Mouse (Mus musculus) hindbrain, embryonic 16.5 days (tissue): ENCODE measurements around the gene Nnat. TPM values are rescaled to one million over a fixed set of nuclear protein-coding genes. Genes with fewer than 3 reads are reported as not detected.
A peak's percentile ranks its signal among the peaks of the same experiment; 100 is the strongest.

Experiments
- ATAC-seq: fragments of 200-750 bp; cut with Nextera tagmentation; 2 replicates; pipeline ENCODE4 v1.8.0; 2017; ENCODE audit warnings: moderate TSS enrichment, moderate library complexity
- H3K27ac ChIP-seq: fragments of 300-500 bp; sonication (generic); 2 replicates; pipeline ENCODE4 v1.5.1; 2014; ENCODE audit warnings: low read depth, mild to moderate bottlenecking, control low read depth, low read length, moderate library complexity
- H3K27me3 ChIP-seq: fragments of 300-500 bp; sonication (generic); replicated peaks from 2 replicates; pipeline ENCODE4 v1.6.1; 2014; ENCODE audit warnings: low read length; ENCODE audit not compliant: control insufficient read depth, insufficient read depth
- H3K36me3 ChIP-seq: fragments of 300-500 bp; sonication (generic); 2 replicates; pipeline ENCODE4 v1.6.1; 2014; ENCODE audit warnings: mild to moderate bottlenecking, low read length, moderate library complexity, mixed read lengths; ENCODE audit not compliant: control insufficient read depth, insufficient read depth
- H3K4me1 ChIP-seq: fragments of 300-500 bp; sonication (generic); 2 replicates; pipeline ENCODE4 v1.6.1; 2014; ENCODE audit warnings: low read depth, low read length; ENCODE audit not compliant: control insufficient read depth, insufficient read depth
- H3K4me2 ChIP-seq: fragments of 300-500 bp; sonication (generic); 2 replicates; pipeline ENCODE4 v1.6.1; 2014; ENCODE audit warnings: mild to moderate bottlenecking, low read length, control low read depth, moderate library complexity
- H3K4me3 ChIP-seq: fragments of 300-500 bp; sonication (generic); 2 replicates; pipeline ENCODE4 v1.5.1; 2014; ENCODE audit warnings: mild to moderate bottlenecking, low read length, control low read depth, moderate library complexity
- H3K9ac ChIP-seq: fragments of 300-500 bp; sonication (generic); 2 replicates; pipeline ENCODE4 v1.6.1; 2014; ENCODE audit warnings: low read depth, mild to moderate bottlenecking, control low read depth, low read length, moderate library complexity
- H3K9me3 ChIP-seq: fragments of 300-500 bp; sonication (generic); 2 replicates; pipeline ENCODE4 v1.6.1; 2014; ENCODE audit warnings: mild to moderate bottlenecking, low read length, moderate library complexity; ENCODE audit not compliant: control insufficient read depth
- WGBS: fragments of 180-500 bp; shearing (Covaris S2); extraction: QIAGEN DNeasy Blood & Tissue Kit; methylation state at CpG from one replicate; pipeline ENCODE4 v1.1.7; 2014; 5-methylcytosine and 5-hydroxymethylcytosine counted together
- polyA plus RNA-seq: library from polyadenylated mRNA; unstranded; fragments of >200 nt; fragmentation: Nextera tagmentation; extraction: Ambion mirVana; gene quantifications from 2 replicates; pipeline ENCODE4 v1.2.1, GENCODE M21; 2015

The Nnat gene
- polyA plus RNA-seq, result 6,388 and 6,390 TPM in 2 replicates

DNA sequence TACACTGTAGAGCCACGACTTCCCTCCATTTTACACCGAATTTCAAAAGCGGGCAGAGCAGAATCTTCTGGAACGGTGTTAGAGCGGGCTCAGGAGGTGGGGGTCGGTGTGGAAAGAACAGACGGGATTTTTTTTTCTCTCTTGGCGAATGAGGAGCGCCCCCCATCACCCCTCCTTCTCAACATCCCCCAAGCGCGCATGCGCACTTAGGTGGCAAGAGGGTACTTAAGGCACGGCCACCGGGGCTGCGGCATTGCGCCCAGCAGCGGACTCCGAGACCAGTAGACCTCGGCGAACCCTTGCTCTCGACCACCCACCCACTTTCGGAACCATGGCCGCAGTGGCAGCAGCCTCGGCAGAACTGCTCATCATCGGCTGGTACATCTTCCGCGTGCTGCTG lies at the start of gene Nnat:
Gene Nnat (plus strand): TSS at position 221 of the 400 bp plus-strand sequence.
- 47% methylated on average over 27 of the region's 27 CpGs for WGBS
- H3K4me1 ChIP-seq, result peaks cover 22% of the 10 kb centered on the region
- peak within 1 kb of the TSS; percentile 97 for H3K4me2 ChIP-seq
- H3K9ac ChIP-seq, result peak within 1 kb of the TSS; percentile 76
- peak within 1 kb of the TSS; percentile 90 for H3K27ac ChIP-seq
- H3K36me3 ChIP-seq, result peaks cover 46% of the 10 kb centered on the region
- peak; percentile 67 for ATAC-seq
- no peaks in the 10 kb centered on the region for H3K27me3 ChIP-seq
- peaks cover 24% of the 10 kb centered on the region for H3K9me3 ChIP-seq
- peak within 1 kb of the TSS; percentile 59 for H3K4me3 ChIP-seq

DNA sequence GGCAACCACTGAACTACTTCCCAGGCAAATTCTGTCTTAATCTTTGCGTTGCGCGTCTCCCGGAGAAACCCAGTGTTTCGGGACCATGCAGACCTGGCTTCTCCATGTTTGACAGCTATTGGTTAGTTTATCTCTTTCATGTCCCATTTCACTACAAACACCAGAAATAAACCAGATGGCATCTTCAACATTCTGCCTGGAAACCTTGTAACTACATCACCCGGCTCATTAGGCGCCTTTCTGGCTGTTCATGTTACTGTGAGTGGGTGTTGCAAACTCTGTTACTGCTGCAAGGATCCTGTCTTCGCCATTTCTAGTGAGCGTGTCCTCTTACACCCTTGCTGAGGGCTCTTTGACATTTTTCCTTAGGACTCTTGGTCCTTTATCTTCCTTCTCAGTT lies 47.0 kb upstream of the Nnat start:
- no peak overlapping the region for H3K27ac ChIP-seq
- no peaks in the 10 kb centered on the region for H3K27me3 ChIP-seq
- peaks cover 18% of the 10 kb centered on the region for H3K4me1 ChIP-seq
- ATAC-seq, result no peak
- 82% methylated on average over 9 of the region's 9 CpGs for WGBS
- H3K9me3 ChIP-seq, result no peaks in the 10 kb centered on the region
- H3K4me3 ChIP-seq, result no peak overlapping the region
- no peak overlapping the region for H3K4me2 ChIP-seq
- H3K36me3 ChIP-seq, result no peaks in the 10 kb centered on the region
- H3K9ac ChIP-seq, result no peak overlapping the region

DNA sequence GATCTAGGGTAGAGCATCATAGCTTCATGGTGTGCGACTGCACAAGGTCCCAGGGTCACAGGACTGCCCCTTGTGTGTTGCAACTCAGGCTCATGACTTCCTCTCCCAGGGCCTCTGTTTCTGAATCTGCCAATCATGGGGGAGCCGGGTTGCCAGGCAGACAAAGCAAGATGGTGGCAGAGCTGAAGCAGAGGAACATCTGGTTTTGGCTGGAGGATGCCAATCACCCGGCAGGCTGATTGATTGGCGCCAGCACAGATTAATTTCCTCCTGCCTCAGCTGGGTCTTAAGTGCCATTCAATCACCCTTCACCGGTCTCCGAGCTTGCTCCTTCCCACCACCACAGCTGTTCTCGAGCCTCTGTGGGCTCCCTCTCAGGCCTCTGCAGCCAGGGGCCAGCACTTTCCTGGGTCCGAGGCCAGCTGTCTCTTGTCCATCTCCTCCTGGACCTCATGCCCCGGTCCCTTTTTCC lies 46.1 kb upstream of the Nnat start:
- WGBS, result 35% methylated on average over 9 of the region's 9 CpGs
- Histone ChIP-seq H3K9ac (no peak overlapping the region), H3K4me1 (peaks cover 25% of the 10 kb centered on the region), H3K4me3 (no peak overlapping the region), H3K9me3 (no peaks in the 10 kb centered on the region), H3K27ac (no peak overlapping the region), H3K4me2 (no peak overlapping the region), H3K27me3 (no peaks in the 10 kb centered on the region), H3K36me3 (no peaks in the 10 kb centered on the region)
- ATAC-seq, result no peak

DNA sequence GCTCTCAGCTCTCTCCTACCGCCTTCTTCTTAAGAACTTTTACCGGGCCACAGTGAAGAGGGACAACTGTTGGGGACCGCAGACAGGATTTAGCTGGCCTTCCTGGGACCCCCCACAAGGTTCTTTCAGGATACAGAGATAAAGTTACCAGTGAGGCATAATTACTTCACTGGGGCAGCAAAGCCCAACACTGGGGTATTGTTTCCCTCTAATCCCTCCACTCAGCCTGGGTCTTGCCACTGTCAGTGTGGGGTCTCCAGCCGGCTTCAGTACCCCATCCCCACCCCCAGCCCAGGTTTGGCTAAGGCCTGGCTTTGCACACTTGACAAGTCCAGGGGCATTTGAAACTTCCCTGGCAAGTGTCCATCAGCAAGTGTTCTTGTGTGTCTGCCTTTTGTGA lies 45.5 kb upstream of the Nnat start:
- no peaks in the 10 kb centered on the region for H3K27me3 ChIP-seq
- H3K4me2 ChIP-seq, result no peak overlapping the region
- WGBS, result 20% methylated on average over 4 of the region's 4 CpGs
- H3K4me1 ChIP-seq, result peaks cover 26% of the 10 kb centered on the region
- no peak overlapping the region for H3K9ac ChIP-seq
- ATAC-seq, result no peak
- no peak overlapping the region for H3K27ac ChIP-seq
- no peaks in the 10 kb centered on the region for H3K9me3 ChIP-seq
- no peaks in the 10 kb centered on the region for H3K36me3 ChIP-seq
- H3K4me3 ChIP-seq, result no peak overlapping the region

DNA sequence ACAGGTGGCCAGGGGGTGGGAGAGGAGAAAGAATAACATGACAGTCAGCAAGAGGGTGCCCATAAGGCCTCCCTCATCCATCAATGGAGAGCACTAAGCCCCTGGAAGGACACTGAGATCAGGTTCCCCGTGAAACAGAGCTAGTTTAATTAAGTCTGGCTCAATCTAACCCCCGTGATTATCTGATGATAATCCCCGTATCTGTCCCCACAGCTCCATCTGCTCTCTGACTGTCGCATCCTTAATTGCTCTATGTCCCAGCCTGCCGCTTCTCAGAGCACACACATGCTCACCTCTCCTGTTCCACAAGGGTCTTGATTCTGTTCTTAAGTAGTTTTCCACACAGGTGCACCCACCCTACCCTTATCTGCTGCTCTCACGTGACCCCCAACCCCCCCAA lies 42.4 kb upstream of the Nnat start:
- WGBS, result 40% methylated on average over 6 of the region's 6 CpGs
- ATAC-seq, result peak; percentile 48; the same call in 1 of the 2 replicates
- Histone ChIP-seq H3K4me3 (no peak overlapping the region), H3K9me3 (no peaks in the 10 kb centered on the region), H3K27me3 (no peaks in the 10 kb centered on the region), H3K36me3 (no peaks in the 10 kb centered on the region), H3K9ac (no peak overlapping the region), H3K4me1 (peaks cover 38% of the 10 kb centered on the region), H3K4me2 (no peak overlapping the region), H3K27ac (no peak overlapping the region)

DNA sequence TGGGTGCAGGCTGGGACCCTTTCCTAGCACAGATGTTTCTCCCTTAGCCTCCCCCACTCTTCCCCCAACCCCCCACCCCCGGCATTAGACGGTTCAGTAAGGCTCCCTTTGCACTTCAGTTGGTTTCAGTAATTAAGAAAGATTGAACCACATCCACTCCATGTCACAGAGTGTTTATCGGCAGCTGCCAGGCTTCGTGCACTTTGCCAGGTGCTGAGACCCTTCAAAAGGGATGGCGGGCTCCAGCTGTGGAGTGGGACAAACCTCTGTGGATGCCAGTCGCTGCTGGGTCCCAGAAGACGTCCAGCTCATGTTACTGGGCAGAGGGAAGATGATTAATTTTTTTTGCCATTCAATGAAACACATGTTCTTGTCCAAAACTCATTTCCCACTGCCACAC lies 41.4 kb upstream of the Nnat start:
- H3K9me3 ChIP-seq, result no peaks in the 10 kb centered on the region
- peaks cover 35% of the 10 kb centered on the region for H3K4me1 ChIP-seq
- no peak overlapping the region for H3K4me2 ChIP-seq
- no peak overlapping the region for H3K27ac ChIP-seq
- ATAC-seq, result no peak
- no peak overlapping the region for H3K9ac ChIP-seq
- H3K36me3 ChIP-seq, result no peaks in the 10 kb centered on the region
- H3K27me3 ChIP-seq, result no peaks in the 10 kb centered on the region
- 27% methylated on average over 7 of the region's 7 CpGs for WGBS
- no peak overlapping the region for H3K4me3 ChIP-seq

DNA sequence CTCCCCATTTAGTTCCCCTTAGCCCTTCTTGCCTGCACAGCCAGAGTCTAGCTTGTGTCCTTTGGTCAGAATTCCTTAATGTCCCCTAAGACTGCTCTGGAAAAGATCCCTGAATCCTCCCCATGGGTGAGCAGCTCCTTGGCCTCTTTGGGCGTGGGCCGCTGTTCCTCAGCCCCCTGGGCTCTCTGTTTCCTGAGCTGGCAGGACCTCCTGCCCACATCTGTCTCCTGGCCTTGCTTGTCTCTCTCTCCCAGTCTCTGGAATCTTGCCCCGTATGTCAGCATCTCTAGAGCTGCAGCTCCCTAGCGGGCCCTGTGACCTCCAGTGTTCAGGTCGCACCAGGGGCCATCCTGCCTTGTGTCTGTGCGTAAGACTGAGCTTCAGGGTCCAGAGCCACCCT lies 40.4 kb upstream of the Nnat start:
- Histone ChIP-seq H3K27ac (peak overlapping the region; percentile 67; the same call in 1 of the 2 replicates), H3K9ac (no peak overlapping the region), H3K4me1 (peaks cover 27% of the 10 kb centered on the region), H3K27me3 (no peaks in the 10 kb centered on the region), H3K36me3 (no peaks in the 10 kb centered on the region), H3K9me3 (no peaks in the 10 kb centered on the region), H3K4me2 (no peak overlapping the region), H3K4me3 (no peak overlapping the region)
- ATAC-seq, result no peak
- 53% methylated on average over 6 of the region's 6 CpGs for WGBS

DNA sequence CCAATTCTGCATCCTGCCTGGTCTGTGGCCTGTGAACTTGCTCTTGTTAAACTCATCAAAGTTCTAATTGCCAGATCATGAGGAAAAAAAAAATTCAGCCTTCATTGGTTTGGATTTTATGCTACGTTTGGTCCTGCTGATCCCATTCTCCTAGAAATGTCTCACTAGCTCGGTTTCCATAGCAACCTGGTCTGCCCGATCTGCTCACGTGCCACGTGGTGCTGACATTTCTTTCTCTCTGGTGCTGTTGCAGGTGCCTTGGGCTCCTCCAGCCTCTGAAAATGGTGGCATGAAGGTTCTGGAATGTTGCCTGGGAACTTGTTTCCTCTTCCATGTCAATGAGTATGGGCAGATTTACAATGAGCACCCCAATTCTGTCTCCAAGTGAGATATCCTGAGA lies 39.4 kb upstream of the Nnat start:
- H3K4me2 ChIP-seq, result no peak overlapping the region
- peak overlapping the region; percentile 48 for H3K27ac ChIP-seq
- peak; percentile 75; the same call in 1 of the 2 replicates for ATAC-seq
- H3K9me3 ChIP-seq, result no peaks in the 10 kb centered on the region
- H3K9ac ChIP-seq, result no peak overlapping the region
- 12% methylated on average over 5 of the region's 5 CpGs for WGBS
- H3K4me1 ChIP-seq, result peaks cover 29% of the 10 kb centered on the region
- no peak overlapping the region for H3K4me3 ChIP-seq
- H3K27me3 ChIP-seq, result no peaks in the 10 kb centered on the region
- H3K36me3 ChIP-seq, result no peaks in the 10 kb centered on the region

DNA sequence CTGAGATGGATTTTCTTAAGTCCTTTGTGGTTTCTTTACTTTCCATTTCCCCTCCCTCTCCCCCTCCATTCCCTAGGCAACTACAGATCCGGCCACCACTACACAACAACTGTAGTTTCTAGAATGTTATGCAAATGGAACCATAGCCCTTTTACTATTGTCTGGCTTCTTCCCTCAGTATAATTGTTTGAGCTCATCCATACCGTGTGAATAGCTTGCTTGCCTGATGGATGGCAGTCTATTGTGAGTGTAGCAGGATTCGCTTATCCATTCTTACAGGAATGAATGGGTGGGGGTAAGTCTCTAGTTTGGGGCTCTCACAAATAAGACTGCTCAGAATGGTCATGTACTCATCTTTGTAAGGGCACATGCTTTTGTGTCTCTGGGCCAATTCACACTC lies 37.3 kb upstream of the Nnat start:
- no peak overlapping the region for H3K27ac ChIP-seq
- ATAC-seq, result no peak
- WGBS, result 21% methylated on average over 3 of the region's 3 CpGs
- peaks cover 39% of the 10 kb centered on the region for H3K4me1 ChIP-seq
- H3K4me2 ChIP-seq, result no peak overlapping the region
- H3K4me3 ChIP-seq, result no peak overlapping the region
- no peaks in the 10 kb centered on the region for H3K9me3 ChIP-seq
- H3K9ac ChIP-seq, result no peak overlapping the region
- H3K36me3 ChIP-seq, result no peaks in the 10 kb centered on the region
- H3K27me3 ChIP-seq, result no peaks in the 10 kb centered on the region
